Mouse (Mus musculus) liver, embryonic 13.5 days (tissue): ENCODE results near the gene Slc1a5. TPM values are rescaled to one million over a fixed set of nuclear protein-coding genes. Genes with fewer than 3 reads are reported as not detected.

Experiments
- ATAC-seq: fragments of 200-750 bp; cut with Nextera tagmentation; 2 replicates; pipeline ENCODE4 v1.8.0; 2017; ENCODE audit warnings: low read depth, mild to moderate bottlenecking, moderate number of reproducible peaks, moderate library complexity
- DNase-seq: peaks from one replicate; pipeline ENCODE4 v3.0.0; 2022
- H3K27ac ChIP-seq: fragments of 300-500 bp; sonication (generic); 2 replicates; pipeline ENCODE4 v1.5.1; 2015; ENCODE audit warnings: moderate library complexity, mild to moderate bottlenecking, inconsistent platforms
- H3K27me3 ChIP-seq: fragments of 300-500 bp; sonication (generic); 2 replicates; pipeline ENCODE4 v1.6.1; 2015; ENCODE audit warnings: mild to moderate bottlenecking, inconsistent platforms
- H3K36me3 ChIP-seq: fragments of 300-500 bp; sonication (generic); 2 replicates; pipeline ENCODE4 v1.6.1; 2015; ENCODE audit warnings: mild to moderate bottlenecking, inconsistent platforms
- H3K4me1 ChIP-seq: fragments of 300-500 bp; sonication (generic); replicated peaks from 2 replicates; pipeline ENCODE4 v1.6.1; 2015; ENCODE audit warnings: inconsistent platforms
- H3K4me2 ChIP-seq: fragments of 300-500 bp; sonication (generic); 2 replicates; pipeline ENCODE4 v1.6.1; 2015; ENCODE audit warnings: inconsistent platforms, mild to moderate bottlenecking, moderate library complexity
- H3K4me3 ChIP-seq: fragments of 300-500 bp; sonication (generic); replicated peaks from 2 replicates; pipeline ENCODE4 v1.5.1; 2015; ENCODE audit warnings: mild to moderate bottlenecking, inconsistent platforms
- H3K9ac ChIP-seq: fragments of 300-500 bp; sonication (generic); 2 replicates; pipeline ENCODE4 v1.6.1; 2015; ENCODE audit warnings: mild to moderate bottlenecking, inconsistent platforms
- H3K9me3 ChIP-seq: fragments of 300-500 bp; sonication (generic); replicated peaks from 2 replicates; pipeline ENCODE4 v1.6.1; 2016; ENCODE audit warnings: inconsistent platforms
- WGBS: fragments of 180-500 bp; shearing (Covaris S2); methylation state at CpG from one replicate; pipeline ENCODE4 v1.1.7; 2015; ENCODE audit not compliant: insufficient replicate concordance; 5-methylcytosine and 5-hydroxymethylcytosine counted together
- polyA plus RNA-seq: library from polyadenylated mRNA; unstranded; fragments of >200 nt; fragmentation: Nextera tagmentation; extraction: Ambion mirVana; gene quantifications from 2 replicates; pipeline ENCODE4 v1.2.1, GENCODE M21; 2015

The Slc1a5 gene
- polyA plus RNA-seq, 1 experiment from 2014 or later = 92.3 TPM

DNA sequence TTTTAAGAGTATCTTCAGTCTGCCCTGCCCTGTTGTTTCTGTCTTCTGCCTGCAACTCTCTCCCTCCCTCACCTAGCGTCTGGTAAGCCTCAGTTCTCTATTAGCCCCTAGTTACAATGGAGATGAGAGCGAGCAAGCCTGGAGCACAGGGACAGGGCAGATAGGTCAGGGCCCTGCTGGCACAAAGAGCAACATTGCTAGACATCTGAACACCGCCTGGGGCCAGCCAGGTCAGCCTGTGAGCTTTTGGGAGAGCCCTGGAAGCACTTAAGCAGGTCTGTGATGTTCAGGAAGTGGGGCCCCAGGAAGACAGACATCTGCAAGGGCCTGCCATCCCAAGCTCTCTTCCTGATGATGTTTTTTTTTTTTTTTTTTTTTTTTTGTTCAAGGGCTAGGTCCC, 40.0 kb downstream of the Slc1a5 start:
- no peaks in the 10 kb centered on the region for H3K9me3 ChIP-seq
- ATAC-seq = no peak
- WGBS = 50% methylated on average over 3 of the region's 3 CpGs
- H3K9ac ChIP-seq = 0 out of 2 replicates have a peak overlapping the region, but pooled peaks have one; percentile 66
- no peak overlapping the region for H3K4me3 ChIP-seq
- peak overlapping the region; percentile 88; the same call in 1 of the 2 replicates for H3K4me2 ChIP-seq
- H3K27me3 ChIP-seq = no peaks in the 10 kb centered on the region
- no peak for DNase-seq
- peaks cover 73% of the 10 kb centered on the region for H3K4me1 ChIP-seq
- peaks cover 49% of the 10 kb centered on the region for H3K36me3 ChIP-seq
- peak overlapping the region; percentile 56 for H3K27ac ChIP-seq

DNA sequence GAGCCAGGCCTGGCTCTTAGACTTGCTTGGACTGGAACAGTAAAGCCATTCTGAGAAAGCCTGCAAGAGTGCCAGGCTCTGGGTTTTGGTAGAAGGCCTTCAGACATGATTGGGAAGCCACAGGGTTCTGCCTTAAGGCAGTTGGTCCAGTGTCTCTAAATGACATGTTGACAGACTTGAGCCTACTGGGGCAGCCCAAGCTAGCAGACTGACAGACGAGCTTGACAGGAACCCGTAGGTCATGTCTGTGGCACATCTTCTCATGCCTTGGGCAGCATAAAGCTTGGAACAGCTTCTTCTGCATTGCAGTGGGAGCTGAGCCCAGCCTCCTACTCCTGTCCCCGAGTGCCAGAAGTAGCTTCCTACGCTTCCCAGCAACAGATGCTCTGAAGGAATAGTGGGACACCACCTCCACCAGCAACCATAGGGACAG, 40.5 kb downstream of the Slc1a5 start:
- no peak overlapping the region for H3K4me2 ChIP-seq
- no peaks in the 10 kb centered on the region for H3K27me3 ChIP-seq
- no peak for ATAC-seq
- no peak for DNase-seq
- WGBS = 82% methylated on average over 4 of the region's 4 CpGs
- 0 out of 2 replicates have a peak overlapping the region, but pooled peaks have one; percentile 29 for H3K9ac ChIP-seq
- no peaks in the 10 kb centered on the region for H3K9me3 ChIP-seq
- no peak overlapping the region for H3K4me3 ChIP-seq
- H3K4me1 ChIP-seq = peaks cover 78% of the 10 kb centered on the region
- peaks cover 55% of the 10 kb centered on the region for H3K36me3 ChIP-seq
- peak overlapping the region; percentile 56; the same call in 1 of the 2 replicates for H3K27ac ChIP-seq

DNA sequence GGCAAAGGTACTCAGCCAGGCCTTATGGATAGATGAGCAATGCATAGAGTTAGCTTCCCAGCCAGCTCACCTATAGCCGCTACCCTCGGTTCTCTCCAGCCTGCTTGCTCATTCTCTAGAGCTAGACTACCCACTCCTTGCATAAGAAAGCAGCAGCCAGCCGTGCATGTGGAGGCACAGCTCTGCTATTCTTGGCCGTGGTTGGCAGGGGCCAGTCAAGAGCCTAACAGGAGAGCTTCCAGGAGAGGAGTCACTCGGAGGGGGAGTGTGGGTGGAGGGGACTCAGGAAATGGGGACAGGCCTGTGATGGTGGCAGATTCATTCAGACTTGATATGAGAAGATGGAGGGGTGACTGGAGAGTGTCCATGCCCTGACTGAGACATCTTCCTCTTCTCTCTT, 42.6 kb downstream of the Slc1a5 start:
- Histone ChIP-seq H3K27me3 (no peaks in the 10 kb centered on the region), H3K9me3 (no peaks in the 10 kb centered on the region), H3K4me2 (no peak overlapping the region), H3K4me1 (peaks cover 66% of the 10 kb centered on the region), H3K27ac (no peak overlapping the region), H3K36me3 (peaks cover 72% of the 10 kb centered on the region), H3K9ac (no peak overlapping the region), H3K4me3 (no peak overlapping the region)
- DNase-seq (no peak), ATAC-seq (no peak)
- WGBS = 69% methylated on average over 5 of the region's 5 CpGs

DNA sequence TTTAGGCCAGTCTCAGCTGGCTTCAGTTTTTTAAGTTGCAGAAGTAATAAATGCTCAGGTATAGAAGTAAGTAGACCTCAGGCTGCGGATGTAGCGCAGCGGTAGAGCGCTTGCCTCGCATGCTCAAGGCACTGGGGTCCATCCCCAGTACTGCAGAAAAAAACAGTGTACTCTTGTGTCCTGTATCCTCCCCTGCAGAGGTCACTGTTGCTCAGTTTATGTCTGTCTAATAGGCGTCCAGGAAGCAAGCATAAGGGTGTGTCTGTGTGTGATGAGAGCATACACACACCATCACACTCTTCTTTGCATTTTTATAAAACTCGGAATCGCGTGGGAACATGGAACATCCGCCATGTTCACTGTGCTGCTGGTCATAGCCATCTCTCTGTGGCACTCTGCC, 44.6 kb downstream of the Slc1a5 start:
- no peak overlapping the region for H3K4me3 ChIP-seq
- H3K9ac ChIP-seq = no peak overlapping the region
- 73% methylated on average over 10 of the region's 10 CpGs for WGBS
- no peak overlapping the region for H3K27ac ChIP-seq
- peak; percentile 22; the same call in 1 of the 2 replicates for ATAC-seq
- H3K4me2 ChIP-seq = no peak overlapping the region
- no peaks in the 10 kb centered on the region for H3K27me3 ChIP-seq
- peaks cover 46% of the 10 kb centered on the region for H3K4me1 ChIP-seq
- DNase-seq = no peak
- H3K9me3 ChIP-seq = no peaks in the 10 kb centered on the region
- H3K36me3 ChIP-seq = peaks cover 91% of the 10 kb centered on the region

DNA sequence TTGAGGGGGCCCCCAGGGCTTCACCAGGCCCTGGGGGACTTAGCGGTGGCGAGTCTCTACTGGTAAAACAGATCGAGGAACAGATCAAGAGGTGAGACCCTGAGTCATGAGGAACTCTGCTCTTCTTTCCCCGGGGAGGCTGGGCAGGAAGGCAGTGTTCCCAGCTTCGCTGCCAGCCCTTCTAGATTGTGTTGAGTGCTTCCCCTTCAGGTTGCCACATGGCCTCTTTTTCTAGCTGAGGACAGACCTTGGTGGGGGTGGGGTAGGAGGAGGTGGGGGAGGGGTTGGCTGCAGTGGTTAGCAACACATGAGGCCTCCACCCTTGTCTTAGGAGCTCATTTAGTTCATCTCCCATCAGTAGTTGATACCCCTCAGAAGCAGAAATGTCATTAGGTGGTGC, 45.4 kb downstream of the Slc1a5 start:
- H3K27ac ChIP-seq = 0 out of 2 replicates have a peak overlapping the region, but pooled peaks have one; percentile 5
- peaks cover 98% of the 10 kb centered on the region for H3K36me3 ChIP-seq

DNA sequence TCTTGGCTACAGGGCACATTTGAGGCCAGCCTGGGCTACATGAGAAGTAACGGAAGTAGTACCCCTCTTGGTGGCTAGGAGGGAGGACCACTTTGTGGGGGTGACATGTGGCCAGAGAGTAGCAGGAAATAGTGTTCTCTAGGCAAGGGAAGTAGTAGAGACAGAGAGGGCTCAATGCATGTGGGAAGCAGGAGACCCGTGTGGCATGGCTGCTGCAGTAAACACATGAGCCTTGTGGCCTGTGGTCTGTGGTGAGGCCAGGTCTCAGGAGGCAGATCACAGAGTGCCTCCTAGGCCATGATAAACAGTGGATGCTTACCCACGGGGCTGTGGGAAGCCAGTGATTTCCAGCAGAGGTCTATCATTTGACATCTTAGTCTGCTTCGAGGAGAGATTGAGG, 46.1 kb downstream of the Slc1a5 start:
- DNase-seq (no peak), ATAC-seq (no peak)
- Histone ChIP-seq H3K4me2 (no peak overlapping the region), H3K36me3 (peaks cover 98% of the 10 kb centered on the region), H3K4me1 (peaks cover 31% of the 10 kb centered on the region), H3K9ac (no peak overlapping the region), H3K9me3 (no peaks in the 10 kb centered on the region), H3K27me3 (no peaks in the 10 kb centered on the region), H3K4me3 (no peak overlapping the region), H3K27ac (0 out of 2 replicates have a peak overlapping the region, but pooled peaks have one; percentile 5)
- 57% methylated on average over 4 of the region's 4 CpGs for WGBS

More for the DNA sequence above, 45.4 kb downstream of the Slc1a5 start:
- Histone ChIP-seq H3K4me3 (no peak overlapping the region), H3K9me3 (no peaks in the 10 kb centered on the region), H3K9ac (no peak overlapping the region), H3K4me1 (peaks cover 38% of the 10 kb centered on the region), H3K27me3 (no peaks in the 10 kb centered on the region), H3K4me2 (no peak overlapping the region)
- no peak for DNase-seq
- WGBS = 37% methylated on average over 5 of the region's 5 CpGs
- ATAC-seq = no peak

DNA sequence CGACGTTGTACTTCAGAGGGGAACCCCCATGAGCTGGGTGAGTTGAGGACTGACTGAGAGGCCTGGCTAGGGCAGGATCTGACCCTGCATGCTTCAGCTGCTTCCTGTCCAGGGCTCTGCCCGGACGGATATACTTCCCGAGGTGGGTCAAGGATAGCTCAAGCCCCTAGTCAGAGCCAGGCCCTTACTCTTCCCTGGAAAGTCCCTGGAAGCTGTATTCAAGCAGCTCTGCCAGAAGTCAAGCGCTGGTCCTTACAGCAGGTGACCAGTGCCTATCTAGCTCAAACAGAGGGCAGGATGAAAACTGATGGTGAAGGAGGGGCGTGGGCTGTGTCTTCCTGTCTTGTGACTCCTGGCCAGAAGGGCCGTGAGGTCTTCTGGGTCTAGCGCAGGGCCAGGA, 49.3 kb downstream of the Slc1a5 start:
- peak; percentile 27; the same call in 1 of the 2 replicates for ATAC-seq
- Histone ChIP-seq H3K4me3 (no peak overlapping the region), H3K27me3 (no peaks in the 10 kb centered on the region), H3K9ac (no peak overlapping the region), H3K4me2 (no peak overlapping the region), H3K27ac (no peak overlapping the region), H3K36me3 (peaks cover 97% of the 10 kb centered on the region), H3K9me3 (no peaks in the 10 kb centered on the region), H3K4me1 (peaks cover 17% of the 10 kb centered on the region)
- no peak for DNase-seq
- 82% methylated on average over 9 of the region's 9 CpGs for WGBS

DNA sequence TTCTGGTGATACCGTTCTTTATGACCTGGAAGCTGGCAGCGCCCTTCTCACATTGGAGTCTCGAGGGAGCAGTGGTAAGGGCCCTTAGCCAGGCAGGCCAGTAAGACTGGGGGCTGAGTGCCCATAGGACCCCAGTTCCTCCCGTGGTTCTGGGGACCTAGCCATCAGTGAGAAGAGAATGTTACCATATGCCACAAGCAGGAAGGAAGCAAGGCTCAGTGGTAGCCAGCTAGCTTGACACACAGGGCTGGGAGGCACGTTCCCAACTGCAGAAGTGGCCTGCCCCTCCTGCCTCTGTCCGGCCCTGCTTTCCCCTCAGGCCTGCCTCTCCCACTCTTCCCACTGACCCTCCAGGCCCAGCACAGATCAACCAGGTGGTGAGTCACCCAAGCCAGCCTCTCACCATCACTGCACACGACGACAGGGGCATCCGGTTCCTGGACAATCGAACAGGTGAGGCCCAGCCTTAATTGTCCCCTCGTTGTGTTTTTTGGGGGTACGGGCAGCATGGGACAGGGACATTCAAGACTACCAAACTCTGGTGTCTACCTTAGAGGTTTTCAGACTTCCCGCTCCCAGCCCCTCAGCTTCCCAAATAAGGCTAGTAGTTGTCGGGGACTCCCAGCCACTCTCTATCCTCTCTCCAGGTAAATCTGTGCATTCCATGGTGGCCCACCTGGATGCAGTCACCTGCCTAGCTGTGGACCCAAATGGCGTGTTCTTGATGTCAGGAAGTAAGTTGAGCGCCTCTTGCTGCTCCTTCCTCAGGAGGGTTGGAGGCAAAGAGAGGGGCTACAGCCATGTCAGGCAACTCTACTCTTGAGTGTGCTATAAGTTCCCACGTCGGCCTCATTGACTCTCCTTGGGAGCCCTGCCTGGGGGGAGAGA, 57.0 kb downstream of the Slc1a5 start:
- no peak for ATAC-seq
- 83% methylated on average over 18 of the region's 18 CpGs for WGBS
- no peak overlapping the region for H3K9ac ChIP-seq

DNA sequence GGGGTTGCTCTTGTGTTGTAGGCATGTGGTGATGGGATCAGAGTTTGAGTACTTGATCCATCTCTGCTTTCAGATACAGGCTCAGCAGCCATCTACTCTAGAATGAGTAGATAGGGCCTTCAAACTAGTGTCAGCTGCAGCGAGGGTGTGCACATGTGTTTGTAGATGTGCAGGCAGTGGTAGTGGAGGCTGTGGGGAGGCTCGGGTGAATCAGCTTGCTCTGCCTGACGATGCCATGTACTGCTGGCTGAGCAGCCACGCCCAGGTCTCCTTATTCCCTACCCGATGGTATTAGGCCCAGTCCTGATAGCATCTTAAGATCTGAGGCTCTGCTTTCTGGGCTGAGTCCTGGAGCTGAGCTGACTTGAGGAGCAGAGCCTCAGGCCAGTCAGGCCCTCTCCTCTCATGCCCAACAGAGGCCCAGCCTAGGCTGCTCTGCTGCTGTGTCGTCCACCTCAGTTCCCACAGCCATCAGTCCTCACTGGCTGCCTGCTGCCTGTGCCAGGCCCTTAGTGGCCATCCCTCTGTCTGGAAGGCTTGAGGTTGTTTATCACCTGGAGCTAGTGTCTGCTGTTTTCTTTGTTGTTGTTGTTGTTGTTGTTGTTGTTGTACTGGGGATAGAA, 57.8 kb downstream of the Slc1a5 start:
- Histone ChIP-seq H3K36me3 (peaks cover 66% of the 10 kb centered on the region), H3K4me2 (no peak overlapping the region), H3K27me3 (no peaks in the 10 kb centered on the region), H3K4me1 (peaks cover 47% of the 10 kb centered on the region), H3K27ac (no peak overlapping the region; the same call in 1 of the 2 replicates), H3K9me3 (no peaks in the 10 kb centered on the region), H3K9ac (no peak overlapping the region), H3K4me3 (no peak overlapping the region)
- ATAC-seq = no peak
- 40% methylated on average over 6 of the region's 6 CpGs for WGBS
- no peak for DNase-seq

More for the DNA sequence above, 57.0 kb downstream of the Slc1a5 start:
- Histone ChIP-seq H3K4me2 (no peak overlapping the region), H3K4me3 (no peak overlapping the region), H3K4me1 (peaks cover 40% of the 10 kb centered on the region), H3K27me3 (no peaks in the 10 kb centered on the region), H3K27ac (no peak overlapping the region), H3K36me3 (peaks cover 73% of the 10 kb centered on the region), H3K9me3 (no peaks in the 10 kb centered on the region)
- no peak for DNase-seq

DNA sequence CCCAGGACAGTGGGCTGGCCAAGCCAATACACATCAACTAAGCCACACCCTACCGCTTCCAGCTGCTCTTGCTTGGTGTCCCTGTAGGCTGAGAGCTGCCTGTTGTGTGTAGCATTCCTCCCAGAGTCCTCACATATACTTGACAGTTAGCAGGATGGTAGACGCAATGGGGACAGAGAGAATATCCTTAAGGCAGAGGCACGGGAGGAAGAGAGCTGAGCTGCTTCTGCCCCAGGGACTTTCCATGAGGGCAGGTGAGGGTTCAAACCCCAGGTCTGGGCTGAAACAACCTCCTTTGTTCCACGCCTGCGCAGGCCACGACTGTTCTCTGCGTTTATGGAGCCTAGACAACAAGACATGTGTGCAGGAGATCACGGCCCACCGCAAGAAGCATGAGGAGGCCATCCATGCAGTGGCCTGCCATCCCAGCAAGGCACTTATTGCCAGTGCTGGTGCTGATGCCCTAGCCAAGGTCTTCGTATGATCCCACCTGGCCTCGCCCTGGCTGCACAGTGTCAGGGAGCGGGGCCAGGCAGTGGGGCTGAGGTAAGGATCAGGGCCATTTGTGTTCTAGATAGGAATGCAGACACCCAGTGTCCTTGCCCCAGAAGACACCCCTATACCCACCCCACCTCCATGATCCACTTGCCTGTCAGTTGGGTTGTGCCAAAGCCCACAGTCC, 58.4 kb downstream of the Slc1a5 start:
- Histone ChIP-seq H3K9me3 (no peaks in the 10 kb centered on the region), H3K9ac (no peak overlapping the region), H3K27ac (peak overlapping the region; percentile 39; the same call in 1 of the 2 replicates), H3K4me2 (no peak overlapping the region), H3K27me3 (no peaks in the 10 kb centered on the region), H3K4me1 (peaks cover 54% of the 10 kb centered on the region), H3K4me3 (no peak overlapping the region), H3K36me3 (peaks cover 59% of the 10 kb centered on the region)
- WGBS = 82% methylated on average over 12 of the region's 12 CpGs
- no peak for DNase-seq
- no peak for ATAC-seq

DNA sequence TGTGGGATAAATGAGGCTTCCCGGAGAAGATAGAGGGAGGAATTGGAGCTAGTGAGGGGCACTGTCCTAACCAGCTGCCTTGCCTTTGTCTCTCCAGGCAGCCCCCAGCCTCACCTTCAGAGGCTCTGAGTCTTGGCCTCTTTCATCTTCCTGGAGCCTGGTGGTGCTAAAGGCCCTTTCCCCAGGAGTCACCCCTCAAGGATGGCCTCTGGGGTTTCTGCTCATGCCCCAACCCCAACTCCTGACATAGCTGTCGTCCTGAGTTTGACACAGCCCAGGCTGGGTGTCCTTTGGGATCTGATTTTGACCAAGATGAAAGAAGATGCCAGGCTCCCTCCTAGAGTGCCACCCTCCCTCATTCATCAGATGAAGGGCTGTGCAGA, 59.0 kb downstream of the Slc1a5 start:
- H3K4me3 ChIP-seq = no peak overlapping the region
- H3K4me1 ChIP-seq = peaks cover 59% of the 10 kb centered on the region
- no peak overlapping the region for H3K4me2 ChIP-seq
- H3K9ac ChIP-seq = no peak overlapping the region
- H3K27me3 ChIP-seq = no peaks in the 10 kb centered on the region
- ATAC-seq (no peak), DNase-seq (no peak)
- 79% methylated on average over 2 of the region's 2 CpGs for WGBS
- H3K9me3 ChIP-seq = no peaks in the 10 kb centered on the region
- no peak overlapping the region for H3K27ac ChIP-seq
- H3K36me3 ChIP-seq = peaks cover 54% of the 10 kb centered on the region
